Mouse (Mus musculus): ENCODE data around the gene Psip1. TPM values are rescaled to one million over a fixed set of nuclear protein-coding genes. Genes with fewer than 3 reads are reported as not detected.

The Psip1 gene
- polyA plus RNA-seq, 1 experiment from 2014 or later, result 82.9 TPM

GRCm38 (mm10) chr4:83485735-83486116 is 533 bp downstream of the Psip1 start:
- Histone ChIP-seq H3K27ac (ENCODE audit: low read length) (peak overlapping the region; percentile 98), H3K4me2 (ENCODE audit: low read depth, low read length) (peak overlapping the region; percentile 90), H3K4me3 (ENCODE audit: low read length) (peak overlapping the region; percentile 86), H3K9me3 (replicated peaks; ENCODE audit: control insufficient read depth, low read length) (no peaks in the 10 kb centered on the region), H3K36me3 (ENCODE audit: control insufficient read depth, insufficient read depth) (peaks cover 14% of the 10 kb centered on the region), H3K27me3 (ENCODE audit: control insufficient read depth, insufficient read depth, low read length) (no peaks in the 10 kb centered on the region), H3K9ac (ENCODE audit: low read length) (peak overlapping the region; percentile 83), H3K4me1 (ENCODE audit: control insufficient read depth, insufficient read depth, low read length) (peaks cover 13% of the 10 kb centered on the region)
- 0% methylated on average over 24 of the region's 40 CpGs for WGBS
- ATAC-seq (replicated peaks; ENCODE audit: extremely low read depth, insufficient read depth, low FRiP score), result peak; percentile 84

GRCm38 (mm10) chr4:83485250-83485649 is 1.0 kb downstream of the Psip1 start:
- Histone ChIP-seq H3K9ac (ENCODE audit: low read length) (peak overlapping the region; percentile 83), H3K27me3 (ENCODE audit: control insufficient read depth, insufficient read depth, low read length) (no peaks in the 10 kb centered on the region), H3K9me3 (replicated peaks; ENCODE audit: control insufficient read depth, low read length) (no peaks in the 10 kb centered on the region), H3K27ac (ENCODE audit: low read length) (peak overlapping the region; percentile 98; the same call in 1 of the 2 replicates), H3K4me2 (ENCODE audit: low read depth, low read length) (peak overlapping the region; percentile 90), H3K36me3 (ENCODE audit: control insufficient read depth, insufficient read depth) (peaks cover 14% of the 10 kb centered on the region), H3K4me3 (ENCODE audit: low read length) (peak overlapping the region; percentile 86), H3K4me1 (ENCODE audit: control insufficient read depth, insufficient read depth, low read length) (peaks cover 13% of the 10 kb centered on the region)
- 25% methylated on average over 12 of the region's 12 CpGs for WGBS
- no peak for ATAC-seq (replicated peaks; ENCODE audit: extremely low read depth, insufficient read depth, low FRiP score)

- ATAC-seq (replicated peaks; ENCODE audit: extremely low read depth, insufficient read depth, low FRiP score), result no peak
- no peaks in the 10 kb centered on the region for H3K9me3 ChIP-seq (replicated peaks; ENCODE audit: control insufficient read depth, low read length)
- H3K4me1 ChIP-seq (ENCODE audit: control insufficient read depth, insufficient read depth, low read length), result 0 out of 2 replicates have a peak, but pooled peaks cover 4% of the 10 kb centered on the region
- H3K9ac ChIP-seq (ENCODE audit: low read length), result no peak overlapping the region
- no peaks in the 10 kb centered on the region for H3K27me3 ChIP-seq (ENCODE audit: control insufficient read depth, insufficient read depth, low read length)
- peaks cover 65% of the 10 kb centered on the region for H3K36me3 ChIP-seq (ENCODE audit: control insufficient read depth, insufficient read depth)
- no peak overlapping the region for H3K27ac ChIP-seq (ENCODE audit: low read length)
- 79% methylated on average over 3 of the region's 3 CpGs for WGBS
- H3K4me3 ChIP-seq (ENCODE audit: low read length), result no peak overlapping the region
- no peak overlapping the region for H3K4me2 ChIP-seq (ENCODE audit: low read depth, low read length)
Observed at GRCm38 (mm10) chr4:83468208-83468607, 18.1 kb downstream of the Psip1 start.

GRCm38 (mm10) chr4:83467615-83468014 is 18.6 kb downstream of the Psip1 start:
- Histone ChIP-seq H3K9ac (ENCODE audit: low read length) (no peak overlapping the region), H3K27me3 (ENCODE audit: control insufficient read depth, insufficient read depth, low read length) (no peaks in the 10 kb centered on the region), H3K4me1 (ENCODE audit: control insufficient read depth, insufficient read depth, low read length) (0 out of 2 replicates have a peak, but pooled peaks cover 4% of the 10 kb centered on the region), H3K9me3 (replicated peaks; ENCODE audit: control insufficient read depth, low read length) (no peaks in the 10 kb centered on the region), H3K4me2 (ENCODE audit: low read depth, low read length) (no peak overlapping the region), H3K36me3 (ENCODE audit: control insufficient read depth, insufficient read depth) (peaks cover 62% of the 10 kb centered on the region), H3K4me3 (ENCODE audit: low read length) (no peak overlapping the region), H3K27ac (ENCODE audit: low read length) (no peak overlapping the region)
- ATAC-seq (replicated peaks; ENCODE audit: extremely low read depth, insufficient read depth, low FRiP score), result no peak
- 86% methylated on average over 7 of the region's 7 CpGs for WGBS

- no peak overlapping the region for H3K27ac ChIP-seq (ENCODE audit: low read length)
- H3K27me3 ChIP-seq (ENCODE audit: control insufficient read depth, insufficient read depth, low read length), result no peaks in the 10 kb centered on the region
- H3K9ac ChIP-seq (ENCODE audit: low read length), result no peak overlapping the region
- H3K9me3 ChIP-seq (replicated peaks; ENCODE audit: control insufficient read depth, low read length), result no peaks in the 10 kb centered on the region
- peaks cover 42% of the 10 kb centered on the region for H3K36me3 ChIP-seq (ENCODE audit: control insufficient read depth, insufficient read depth)
- H3K4me1 ChIP-seq (ENCODE audit: control insufficient read depth, insufficient read depth, low read length), result 0 out of 2 replicates have a peak, but pooled peaks cover 4% of the 10 kb centered on the region
- 87% methylated on average over 7 of the region's 7 CpGs for WGBS
- no peak overlapping the region for H3K4me3 ChIP-seq (ENCODE audit: low read length)
- no peak overlapping the region for H3K4me2 ChIP-seq (ENCODE audit: low read depth, low read length)
- no peak for ATAC-seq (replicated peaks; ENCODE audit: extremely low read depth, insufficient read depth, low FRiP score)
Observed at GRCm38 (mm10) chr4:83464827-83465226, 21.4 kb downstream of the Psip1 start.

GRCm38 (mm10) chr4:83460106-83460505 is 26.2 kb downstream of the Psip1 start:
- no peak for ATAC-seq (replicated peaks; ENCODE audit: extremely low read depth, insufficient read depth, low FRiP score)
- Histone ChIP-seq H3K27ac (ENCODE audit: low read length) (no peak overlapping the region), H3K36me3 (ENCODE audit: control insufficient read depth, insufficient read depth) (peaks cover 40% of the 10 kb centered on the region)

GRCm38 (mm10) chr4:83450785-83451184 is 35.5 kb downstream of the Psip1 start:
- WGBS, result 87% methylated on average over 4 of the region's 4 CpGs
- peaks cover 42% of the 10 kb centered on the region for H3K36me3 ChIP-seq (ENCODE audit: control insufficient read depth, insufficient read depth)
- ATAC-seq (replicated peaks; ENCODE audit: extremely low read depth, insufficient read depth, low FRiP score), result no peak
- H3K4me2 ChIP-seq (ENCODE audit: low read depth, low read length), result no peak overlapping the region
- H3K4me3 ChIP-seq (ENCODE audit: low read length), result no peak overlapping the region
- H3K27ac ChIP-seq (ENCODE audit: low read length), result no peak overlapping the region
- no peaks in the 10 kb centered on the region for H3K27me3 ChIP-seq (ENCODE audit: control insufficient read depth, insufficient read depth, low read length)
- no peak overlapping the region for H3K9ac ChIP-seq (ENCODE audit: low read length)
- no peaks in the 10 kb centered on the region for H3K9me3 ChIP-seq (replicated peaks; ENCODE audit: control insufficient read depth, low read length)
- H3K4me1 ChIP-seq (ENCODE audit: control insufficient read depth, insufficient read depth, low read length), result no peaks in the 10 kb centered on the region

More at GRCm38 (mm10) chr4:83460106-83460505, 26.2 kb downstream of the Psip1 start:
- 89% methylated on average over 5 of the region's 5 CpGs for WGBS
- H3K9me3 ChIP-seq (replicated peaks; ENCODE audit: control insufficient read depth, low read length), result no peaks in the 10 kb centered on the region
- no peaks in the 10 kb centered on the region for H3K27me3 ChIP-seq (ENCODE audit: control insufficient read depth, insufficient read depth, low read length)
- no peaks in the 10 kb centered on the region for H3K4me1 ChIP-seq (ENCODE audit: control insufficient read depth, insufficient read depth, low read length)
- no peak overlapping the region for H3K9ac ChIP-seq (ENCODE audit: low read length)
- no peak overlapping the region for H3K4me3 ChIP-seq (ENCODE audit: low read length)
- no peak overlapping the region for H3K4me2 ChIP-seq (ENCODE audit: low read depth, low read length)

GRCm38 (mm10) chr4:83441050-83441449 is 45.2 kb downstream of the Psip1 start:
- WGBS, result 87% methylated on average over 4 of the region's 4 CpGs
- Histone ChIP-seq H3K4me3 (ENCODE audit: low read length) (no peak overlapping the region), H3K27ac (ENCODE audit: low read length) (no peak overlapping the region), H3K9ac (ENCODE audit: low read length) (no peak overlapping the region), H3K9me3 (replicated peaks; ENCODE audit: control insufficient read depth, low read length) (no peaks in the 10 kb centered on the region), H3K4me1 (ENCODE audit: control insufficient read depth, insufficient read depth, low read length) (no peaks in the 10 kb centered on the region), H3K27me3 (ENCODE audit: control insufficient read depth, insufficient read depth, low read length) (no peaks in the 10 kb centered on the region), H3K4me2 (ENCODE audit: low read depth, low read length) (no peak overlapping the region), H3K36me3 (ENCODE audit: control insufficient read depth, insufficient read depth) (peaks cover 31% of the 10 kb centered on the region)
- no peak for ATAC-seq (replicated peaks; ENCODE audit: extremely low read depth, insufficient read depth, low FRiP score)

GRCm38 (mm10) chr4:83439045-83439444 is 47.2 kb downstream of the Psip1 start:
- no peak overlapping the region for H3K4me3 ChIP-seq (ENCODE audit: low read length)
- WGBS, result 68% methylated on average over 5 of the region's 5 CpGs
- H3K4me1 ChIP-seq (ENCODE audit: control insufficient read depth, insufficient read depth, low read length), result no peaks in the 10 kb centered on the region
- no peak overlapping the region for H3K4me2 ChIP-seq (ENCODE audit: low read depth, low read length)
- H3K9me3 ChIP-seq (replicated peaks; ENCODE audit: control insufficient read depth, low read length), result no peaks in the 10 kb centered on the region
- no peak overlapping the region for H3K9ac ChIP-seq (ENCODE audit: low read length)
- H3K27ac ChIP-seq (ENCODE audit: low read length), result no peak overlapping the region
- ATAC-seq (replicated peaks; ENCODE audit: extremely low read depth, insufficient read depth, low FRiP score), result no peak
- peaks cover 41% of the 10 kb centered on the region for H3K36me3 ChIP-seq (ENCODE audit: control insufficient read depth, insufficient read depth)
- H3K27me3 ChIP-seq (ENCODE audit: control insufficient read depth, insufficient read depth, low read length), result no peaks in the 10 kb centered on the region
